Mouse (Mus musculus): Measurements from ENCODE around the gene Agap1. TPM values are rescaled to one million over a fixed set of nuclear protein-coding genes. Genes with fewer than 3 reads are reported as not detected.

Agap1 gene
- polyA plus RNA-seq, 1 experiment from 2014 or later: 17.6 TPM

GRCm38 (mm10) chr1:89517817-89518216 lies 63.2 kb downstream of the Agap1 start:
- Histone ChIP-seq H3K4me3 (ENCODE audit: low read depth, low read length) (no peak overlapping the region), H3K4me1 (ENCODE audit: control insufficient read depth, insufficient read depth, low read length) (peaks cover 21% of the 10 kb centered on the region), H3K9me3 (ENCODE audit: control insufficient read depth, low read depth, low read length) (no peaks in the 10 kb centered on the region), H3K27me3 (ENCODE audit: control insufficient read depth, insufficient read depth, low read length) (no peaks in the 10 kb centered on the region), H3K4me2 (replicated peaks; ENCODE audit: low read depth, low read length) (no peak overlapping the region), H3K36me3 (ENCODE audit: control insufficient read depth, insufficient read depth, low read length) (no peaks in the 10 kb centered on the region), H3K27ac (ENCODE audit: low read length) (no peak overlapping the region), H3K9ac (replicated peaks; ENCODE audit: low read depth, low read length) (no peak overlapping the region)
- no peak for ATAC-seq (ENCODE audit: insufficient number of reproducible peaks, insufficient read depth, low FRiP score, low read depth)
- 26% methylated on average over 5 of the region's 5 CpGs for WGBS

GRCm38 (mm10) chr1:89519914-89520643 lies 65.5 kb downstream of the Agap1 start:
- no peak for ATAC-seq (ENCODE audit: insufficient number of reproducible peaks, insufficient read depth, low FRiP score, low read depth)
- Histone ChIP-seq H3K4me1 (ENCODE audit: control insufficient read depth, insufficient read depth, low read length) (peaks cover 28% of the 10 kb centered on the region), H3K27me3 (ENCODE audit: control insufficient read depth, insufficient read depth, low read length) (no peaks in the 10 kb centered on the region), H3K4me3 (ENCODE audit: low read depth, low read length) (no peak overlapping the region), H3K9ac (replicated peaks; ENCODE audit: low read depth, low read length) (no peak overlapping the region), H3K9me3 (ENCODE audit: control insufficient read depth, low read depth, low read length) (no peaks in the 10 kb centered on the region), H3K36me3 (ENCODE audit: control insufficient read depth, insufficient read depth, low read length) (no peaks in the 10 kb centered on the region), H3K4me2 (replicated peaks; ENCODE audit: low read depth, low read length) (no peak overlapping the region), H3K27ac (ENCODE audit: low read length) (no peak overlapping the region)
- 70% methylated on average over 17 of the region's 17 CpGs for WGBS

GRCm38 (mm10) chr1:89521406-89521805 lies 66.8 kb downstream of the Agap1 start:
- no peaks in the 10 kb centered on the region for H3K9me3 ChIP-seq (ENCODE audit: control insufficient read depth, low read depth, low read length)
- H3K27me3 ChIP-seq (ENCODE audit: control insufficient read depth, insufficient read depth, low read length): no peaks in the 10 kb centered on the region
- no peak overlapping the region for H3K27ac ChIP-seq (ENCODE audit: low read length)
- H3K4me3 ChIP-seq (ENCODE audit: low read depth, low read length): no peak overlapping the region
- ATAC-seq (ENCODE audit: insufficient number of reproducible peaks, insufficient read depth, low FRiP score, low read depth): no peak
- H3K9ac ChIP-seq (replicated peaks; ENCODE audit: low read depth, low read length): no peak overlapping the region
- H3K4me2 ChIP-seq (replicated peaks; ENCODE audit: low read depth, low read length): no peak overlapping the region
- WGBS: 72% methylated on average over 11 of the region's 11 CpGs
- H3K36me3 ChIP-seq (ENCODE audit: control insufficient read depth, insufficient read depth, low read length): no peaks in the 10 kb centered on the region
- H3K4me1 ChIP-seq (ENCODE audit: control insufficient read depth, insufficient read depth, low read length): peaks cover 28% of the 10 kb centered on the region

GRCm38 (mm10) chr1:89521935-89522535 lies 67.4 kb downstream of the Agap1 start:
- no peaks in the 10 kb centered on the region for H3K9me3 ChIP-seq (ENCODE audit: control insufficient read depth, low read depth, low read length)
- H3K27me3 ChIP-seq (ENCODE audit: control insufficient read depth, insufficient read depth, low read length): no peaks in the 10 kb centered on the region
- H3K4me2 ChIP-seq (replicated peaks; ENCODE audit: low read depth, low read length): no peak overlapping the region
- H3K4me1 ChIP-seq (ENCODE audit: control insufficient read depth, insufficient read depth, low read length): peaks cover 25% of the 10 kb centered on the region
- H3K36me3 ChIP-seq (ENCODE audit: control insufficient read depth, insufficient read depth, low read length): no peaks in the 10 kb centered on the region
- no peak overlapping the region for H3K27ac ChIP-seq (ENCODE audit: low read length)
- no peak overlapping the region for H3K4me3 ChIP-seq (ENCODE audit: low read depth, low read length)
- 66% methylated on average over 17 of the region's 17 CpGs for WGBS
- no peak overlapping the region for H3K9ac ChIP-seq (replicated peaks; ENCODE audit: low read depth, low read length)
- no peak for ATAC-seq (ENCODE audit: insufficient number of reproducible peaks, insufficient read depth, low FRiP score, low read depth)

DNA sequence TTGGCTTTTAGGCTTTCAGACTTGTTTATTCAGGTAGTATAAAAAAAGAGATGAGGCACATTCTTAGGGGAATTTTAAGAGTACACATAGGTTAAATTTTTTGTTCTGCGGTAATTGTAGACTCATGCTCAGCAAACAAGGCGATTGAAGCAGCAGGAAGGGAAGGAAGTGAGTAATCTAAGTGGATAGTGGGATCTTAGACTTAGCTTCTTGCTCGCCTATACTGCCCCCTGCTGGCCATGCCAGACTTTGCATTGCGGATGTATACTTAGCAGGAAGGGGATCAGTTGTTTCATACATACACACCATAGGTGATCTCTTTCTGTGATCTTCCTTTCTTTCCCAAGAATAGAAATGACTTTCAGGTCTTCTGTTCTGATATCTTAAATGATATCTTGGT lies 69.8 kb downstream of the Agap1 start:
- H3K4me2 ChIP-seq (replicated peaks; ENCODE audit: low read depth, low read length): no peak overlapping the region
- H3K27ac ChIP-seq (ENCODE audit: low read length): no peak overlapping the region
- H3K36me3 ChIP-seq (ENCODE audit: control insufficient read depth, insufficient read depth, low read length): no peaks in the 10 kb centered on the region
- no peak overlapping the region for H3K4me3 ChIP-seq (ENCODE audit: low read depth, low read length)
- no peak overlapping the region for H3K9ac ChIP-seq (replicated peaks; ENCODE audit: low read depth, low read length)
- 1% methylated on average over 4 of the region's 4 CpGs for WGBS
- peaks cover 40% of the 10 kb centered on the region for H3K4me1 ChIP-seq (ENCODE audit: control insufficient read depth, insufficient read depth, low read length)
- H3K9me3 ChIP-seq (ENCODE audit: control insufficient read depth, low read depth, low read length): no peaks in the 10 kb centered on the region
- no peaks in the 10 kb centered on the region for H3K27me3 ChIP-seq (ENCODE audit: control insufficient read depth, insufficient read depth, low read length)
- no peak for ATAC-seq (ENCODE audit: insufficient number of reproducible peaks, insufficient read depth, low FRiP score, low read depth)

DNA sequence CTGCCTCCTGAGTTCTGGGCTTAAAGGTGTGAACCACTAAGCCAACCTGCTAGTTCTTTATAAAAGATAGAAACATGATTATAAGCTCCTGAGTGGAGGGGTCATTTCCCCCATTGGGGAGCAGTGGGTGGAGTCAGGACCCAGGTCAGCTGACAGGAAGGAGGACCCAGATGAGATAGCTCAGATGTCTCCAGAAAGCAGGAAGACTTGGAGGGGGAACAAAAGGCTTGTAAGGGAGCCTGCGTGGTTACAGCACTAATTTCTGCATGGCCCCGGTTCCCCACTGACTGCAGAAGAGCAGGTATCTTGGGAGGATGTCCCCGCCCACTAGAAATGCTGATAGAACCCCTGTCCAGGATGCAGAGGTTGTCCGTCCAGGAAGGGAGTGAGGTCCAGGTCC lies 70.4 kb downstream of the Agap1 start:
- Histone ChIP-seq H3K9me3 (ENCODE audit: control insufficient read depth, low read depth, low read length) (no peaks in the 10 kb centered on the region), H3K36me3 (ENCODE audit: control insufficient read depth, insufficient read depth, low read length) (no peaks in the 10 kb centered on the region), H3K27ac (ENCODE audit: low read length) (no peak overlapping the region), H3K9ac (replicated peaks; ENCODE audit: low read depth, low read length) (no peak overlapping the region), H3K27me3 (ENCODE audit: control insufficient read depth, insufficient read depth, low read length) (no peaks in the 10 kb centered on the region), H3K4me1 (ENCODE audit: control insufficient read depth, insufficient read depth, low read length) (peaks cover 44% of the 10 kb centered on the region), H3K4me2 (replicated peaks; ENCODE audit: low read depth, low read length) (no peak overlapping the region), H3K4me3 (ENCODE audit: low read depth, low read length) (no peak overlapping the region)
- WGBS: 69% methylated on average over 4 of the region's 4 CpGs
- ATAC-seq (ENCODE audit: insufficient number of reproducible peaks, insufficient read depth, low FRiP score, low read depth): no peak

DNA sequence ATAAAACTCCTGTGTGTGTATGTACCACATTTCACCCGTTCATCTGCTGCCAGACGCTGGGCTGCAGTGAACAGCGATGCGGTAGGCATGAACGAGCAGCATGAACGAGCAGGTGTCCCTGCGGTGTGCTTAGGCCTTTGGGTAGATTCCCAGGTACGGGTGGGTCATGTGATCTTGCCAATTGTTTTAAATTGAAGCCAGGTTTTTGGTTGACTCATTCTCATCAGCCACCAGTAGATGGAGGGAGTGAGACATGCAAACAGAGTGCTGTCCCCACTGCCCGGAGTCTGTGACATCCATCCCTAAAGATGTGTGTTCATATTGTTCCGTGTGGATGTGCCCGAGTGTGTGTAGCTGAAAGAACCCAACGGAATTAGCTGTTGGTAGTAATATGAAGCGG lies 71.2 kb downstream of the Agap1 start:
- H3K4me3 ChIP-seq (ENCODE audit: low read depth, low read length): no peak overlapping the region
- no peaks in the 10 kb centered on the region for H3K27me3 ChIP-seq (ENCODE audit: control insufficient read depth, insufficient read depth, low read length)
- H3K4me2 ChIP-seq (replicated peaks; ENCODE audit: low read depth, low read length): no peak overlapping the region
- H3K9ac ChIP-seq (replicated peaks; ENCODE audit: low read depth, low read length): no peak overlapping the region
- 48% methylated on average over 13 of the region's 13 CpGs for WGBS
- no peaks in the 10 kb centered on the region for H3K9me3 ChIP-seq (ENCODE audit: control insufficient read depth, low read depth, low read length)
- no peaks in the 10 kb centered on the region for H3K36me3 ChIP-seq (ENCODE audit: control insufficient read depth, insufficient read depth, low read length)
- H3K27ac ChIP-seq (ENCODE audit: low read length): no peak overlapping the region
- peaks cover 40% of the 10 kb centered on the region for H3K4me1 ChIP-seq (ENCODE audit: control insufficient read depth, insufficient read depth, low read length)
- ATAC-seq (ENCODE audit: insufficient number of reproducible peaks, insufficient read depth, low FRiP score, low read depth): no peak

- Histone ChIP-seq H3K36me3 (ENCODE audit: control insufficient read depth, insufficient read depth, low read length) (no peaks in the 10 kb centered on the region), H3K27me3 (ENCODE audit: control insufficient read depth, insufficient read depth, low read length) (no peaks in the 10 kb centered on the region), H3K4me3 (ENCODE audit: low read depth, low read length) (no peak overlapping the region), H3K27ac (ENCODE audit: low read length) (no peak overlapping the region), H3K9me3 (ENCODE audit: control insufficient read depth, low read depth, low read length) (no peaks in the 10 kb centered on the region), H3K4me2 (replicated peaks; ENCODE audit: low read depth, low read length) (no peak overlapping the region), H3K4me1 (ENCODE audit: control insufficient read depth, insufficient read depth, low read length) (peaks cover 30% of the 10 kb centered on the region), H3K9ac (replicated peaks; ENCODE audit: low read depth, low read length) (no peak overlapping the region)
- 27% methylated on average over 17 of the region's 17 CpGs for WGBS
- no peak; the same call in 1 of the 2 replicates for ATAC-seq (ENCODE audit: insufficient number of reproducible peaks, insufficient read depth, low FRiP score, low read depth)
Measured at GRCm38 (mm10) chr1:89528671-89529276, 74.2 kb downstream of the Agap1 start.

Measured in stomach, embryonic 14.5 days (tissue).